Mouse (Mus musculus): ENCODE measurements around the gene Plekha4.

DNA sequence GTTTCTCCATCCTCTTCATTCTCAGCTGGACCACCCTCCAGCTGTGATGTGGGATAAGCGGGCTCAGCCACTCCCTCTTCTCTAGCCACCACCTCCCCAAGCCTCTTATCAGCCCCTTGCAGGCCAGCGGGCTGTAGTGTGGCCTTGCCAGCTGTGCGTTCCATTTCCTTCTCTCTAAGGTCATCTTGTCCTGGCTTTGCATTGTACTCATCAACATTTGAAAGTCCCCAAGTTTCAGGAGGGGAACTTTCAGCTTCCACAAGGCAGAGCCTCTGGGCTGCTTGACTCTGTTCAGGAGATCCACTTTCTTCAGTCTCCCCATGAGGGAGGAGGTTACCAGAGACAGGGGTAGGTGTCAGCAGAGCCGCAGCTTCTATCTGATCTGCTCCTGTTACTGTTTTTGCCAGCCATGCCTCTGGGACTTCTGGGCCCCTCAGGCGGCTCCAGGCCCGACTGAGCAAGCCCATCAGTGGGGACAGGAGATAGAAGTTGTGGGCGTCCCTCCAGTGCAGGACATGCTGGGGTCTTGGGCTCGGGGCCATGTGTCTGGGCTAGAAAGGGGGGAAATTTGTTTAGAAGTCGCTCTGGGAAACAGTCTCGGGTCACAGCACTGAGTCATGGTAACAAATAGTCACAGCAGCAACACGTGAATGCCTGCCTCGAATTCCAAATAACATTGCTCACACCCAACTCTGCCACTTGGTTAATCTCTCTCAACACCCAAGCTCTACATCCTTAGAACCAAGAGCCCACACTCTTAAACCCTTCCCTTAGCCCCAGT lies 1.1 kb upstream of the Plekha4 start:
- TF ChIP-seq EP300 (IDR thresholded peaks at IDR 0.05; ENCODE audit: low read depth in 1 of 2, low read length in 2 of 2) (peak; percentile 86 to 95), NRF1 (IDR thresholded peaks at IDR 0.05; ENCODE audit: insufficient read depth, low read depth, low read length, poor library complexity, severe bottlenecking) (no peak), POLR2A (IDR thresholded peaks at IDR 0.05; ENCODE audit: control insufficient read depth in 1 of 2, insufficient read depth in 1 of 2, low read depth in 1 of 2, low read length in 2 of 2, poor library complexity in 1 of 2) (peak in 1 of 2 experiments; percentile 54; a peak in 2 of 4 replicates), E2F4 (IDR thresholded peaks at IDR 0.05; ENCODE audit: borderline replicate concordance, low read depth, low read length) (no peak), ZNF384 (IDR thresholded peaks at IDR 0.05; ENCODE audit: low read depth, low read length) (no peak), ZMIZ1 (IDR thresholded peaks at IDR 0.05; ENCODE audit: low read depth, low read length) (peak; percentile 36; the same call in 1 of the 2 replicates), JUND (IDR thresholded peaks at IDR 0.05; ENCODE audit: low read depth, low read length) (no peak), GATA1 (IDR thresholded peaks at IDR 0.05; ENCODE audit: low read depth, low read length) (peak; percentile 97), SIN3A (IDR thresholded peaks at IDR 0.05; ENCODE audit: low read length) (peak; percentile 97), KAT2A (conservative IDR thresholded peaks at IDR 0.05; ENCODE audit: low read depth, low read length) (no peak), TCF12 (IDR thresholded peaks at IDR 0.05; ENCODE audit: low read depth, low read length) (peak; percentile 99), CTCF (IDR thresholded peaks at IDR 0.05 in 2 of 3, conservative IDR thresholded peaks at IDR 0.05 in 1 of 3; ENCODE audit: control insufficient read depth in 1 of 3, insufficient read depth in 1 of 3, low read depth in 2 of 3, low read length in 3 of 3, poor library complexity in 1 of 3, severe bottlenecking in 1 of 3) (no peak), POLR2AphosphoS2 (IDR thresholded peaks at IDR 0.05; ENCODE audit: low read length) (no peak)

Data from MEL (cell line).